Mouse (Mus musculus) B cell, adult (primary cell): ENCODE data around the gene Tmem203. TPM values are rescaled to one million over a fixed set of nuclear protein-coding genes. Genes with fewer than 3 reads are reported as not detected.

Experiments used
- total RNA-seq: library from RNA; stranded (reverse); gene quantifications from 4 replicates; pipeline ENCODE4 v1.2.4, GENCODE M21; 2023; ENCODE audit not compliant: inconsistent age

The Tmem203 gene
- total RNA-seq, result 17.0 to 23.1 TPM (median 22.3 TPM) in 4 replicates

GRCm38 (mm10) chr2:25255284-25255779, at the start of gene Tmem203:
Tmem203 (plus strand) TSS chr2:25255439.

GRCm38 (mm10) chr2:25211121-25211670, 44.0 kb upstream of the Tmem203 start, which contains the start of gene Nelfb:
Nelfb (minus strand) TSS chr2:25211489.

GRCm38 (mm10) chr2:25214444-25214843, 40.8 kb upstream of the Tmem203 start, which contains the start of gene Stpg3:
Stpg3 (minus strand) TSS chr2:25214637.

GRCm38 (mm10) chr2:25218445-25218844, 36.8 kb upstream of the Tmem203 start, which contains the start of gene Fam166a:
Fam166a (plus strand) TSS chr2:25218745.

GRCm38 (mm10) chr2:25224492-25224765, 30.8 kb upstream of the Tmem203 start, which contains the start of gene Tubb4b:
Tubb4b (minus strand) TSS chr2:25224702.

GRCm38 (mm10) chr2:25234050-25234449, 21.2 kb upstream of the Tmem203 start, which contains the start of gene Slc34a3:
Slc34a3 (minus strand) TSS chr2:25234364.

GRCm38 (mm10) chr2:25236614-25237013, 18.6 kb upstream of the Tmem203 start, which contains the start of gene Rnf224:
Rnf224 (minus strand) TSS chr2:25236787.

GRCm38 (mm10) chr2:25242101-25242506, 13.1 kb upstream of the Tmem203 start, which contains the start of the genes Rnf208 and Cysrt1:
Rnf208 (plus strand) TSS chr2:25242255.
Cysrt1 (minus strand) TSS chr2:25242452.

GRCm38 (mm10) chr2:25246183-25247072, 8.8 kb upstream of the Tmem203 start, which contains the start of gene AL732309.1:
AL732309.1 (minus strand) TSS chr2:25246863.

GRCm38 (mm10) chr2:25262291-25262767, 7.1 kb downstream of the Tmem203 start, which contains the start of gene Tprn:
Tprn (plus strand) TSS chr2:25262618.

GRCm38 (mm10) chr2:25271827-25272511, 16.7 kb downstream of the Tmem203 start, which contains the start of the genes Ssna1 and Anapc2:
Ssna1 (minus strand) TSS chr2:25272438.
Anapc2 (plus strand) TSS chr2:25272478.

GRCm38 (mm10) chr2:25287927-25288649, 32.8 kb downstream of the Tmem203 start, which contains the start of gene Tmem210:
Tmem210 (plus strand) TSS chr2:25288145.

GRCm38 (mm10) chr2:25289651-25290050, 34.4 kb downstream of the Tmem203 start, which contains the start of gene Lrrc26:
Lrrc26 (plus strand) TSS chr2:25289915.

Other genes starting within 250 kb of the Tmem203 start
- 39.7 to 51.9 TPM (median 44.9 TPM) in 4 replicates for gene Nsmf, start 201.1 kb upstream of the Tmem203 start, total RNA-seq
- gene Entpd8, start 175.1 kb upstream of the Tmem203 start, total RNA-seq, result not detected in 4 replicates
- not detected in 4 replicates for gene Noxa1, start 160.3 kb upstream of the Tmem203 start, total RNA-seq
- 5.3 to 6.8 TPM (median 6.0 TPM) in 4 replicates for gene Nrarp, start 74.7 kb upstream of the Tmem203 start, total RNA-seq
- 28.8 to 32.8 TPM (median 31.4 TPM) in 4 replicates for gene Tor4a, start 58.6 kb upstream of the Tmem203 start, total RNA-seq
- 71.2 to 97.5 TPM (median 84.8 TPM) in 4 replicates for gene Nelfb, start 44.0 kb upstream of the Tmem203 start, total RNA-seq
- not detected in 4 replicates for gene Stpg3, start 40.8 kb upstream of the Tmem203 start, total RNA-seq
- gene Fam166a, start 36.7 kb upstream of the Tmem203 start, total RNA-seq, result not detected in 4 replicates
- 114 to 127 TPM (median 119 TPM) in 4 replicates for gene Tubb4b, start 30.7 kb upstream of the Tmem203 start, total RNA-seq
- gene Slc34a3, start 21.1 kb upstream of the Tmem203 start, total RNA-seq, result not detected in 4 replicates
- not detected in 4 replicates for gene Rnf224, start 18.7 kb upstream of the Tmem203 start, total RNA-seq
- 0.51 TPM in 1 of 4 replicates, not detected in the others for gene Rnf208, start 13.2 kb upstream of the Tmem203 start, total RNA-seq
- gene Cysrt1, start 13.0 kb upstream of the Tmem203 start, total RNA-seq, result not detected in 4 replicates
- gene AL732309.1, start 8.6 kb upstream of the Tmem203 start, total RNA-seq, result 6.2 to 11.8 TPM (median 9.7 TPM) in 4 replicates
- 11.7 to 16.8 TPM (median 12.7 TPM) in 4 replicates for gene Tprn, start 7.2 kb downstream of the Tmem203 start, total RNA-seq
- 36.2 to 41.2 TPM (median 39.2 TPM) in 4 replicates for gene Ssna1, start 17.0 kb downstream of the Tmem203 start, total RNA-seq
- 99.6 to 125 TPM (median 108 TPM) in 4 replicates for gene Anapc2, start 17.0 kb downstream of the Tmem203 start, total RNA-seq
- not detected in 4 replicates for gene Tmem210, start 32.7 kb downstream of the Tmem203 start, total RNA-seq
- gene Lrrc26, start 34.5 kb downstream of the Tmem203 start, total RNA-seq, result not detected in 4 replicates
- gene Grin1, start 63.7 kb downstream of the Tmem203 start, total RNA-seq, result not detected in 4 replicates
- 38.3 to 49.0 TPM (median 42.3 TPM) in 4 replicates for gene Man1b1, start 76.9 kb downstream of the Tmem203 start, total RNA-seq
- 34.8 to 44.7 TPM (median 42.3 TPM) in 4 replicates for gene Dpp7, start 100.9 kb downstream of the Tmem203 start, total RNA-seq
- 29.6 to 32.3 TPM (median 30.7 TPM) in 4 replicates for gene Uap1l1, start 110.2 kb downstream of the Tmem203 start, total RNA-seq
- gene Sapcd2, start 116.9 kb downstream of the Tmem203 start, total RNA-seq, result 0.94 to 1.4 TPM (median 1.1 TPM) in 4 replicates
- gene Entpd2, start 140.4 kb downstream of the Tmem203 start, total RNA-seq, result not detected in 4 replicates
- gene Npdc1, start 143.9 kb downstream of the Tmem203 start, total RNA-seq, result not detected in 4 replicates
- gene Fut7, start 167.8 kb downstream of the Tmem203 start, total RNA-seq, result 0.24 TPM in 1 of 4 replicates, not detected in the others
- 36.8 to 44.5 TPM (median 42.0 TPM) in 4 replicates for gene Abca2, start 173.3 kb downstream of the Tmem203 start, total RNA-seq
- gene Clic3, start 201.4 kb downstream of the Tmem203 start, total RNA-seq, result 0.80 TPM in 1 of 4 replicates, not detected in the others
- gene Paxx, start 205.7 kb downstream of the Tmem203 start, total RNA-seq, result 111 to 124 TPM (median 114 TPM) in 4 replicates
- not detected in 4 replicates for gene Ptgds, start 214.6 kb downstream of the Tmem203 start, total RNA-seq
- gene Lcn12, start 238.5 kb downstream of the Tmem203 start, total RNA-seq, result not detected in 4 replicates
- gene Fbxw5, start 245.3 kb downstream of the Tmem203 start, total RNA-seq, result 69.9 to 80.2 TPM (median 72.7 TPM) in 4 replicates
- gene C8g, start 246.3 kb downstream of the Tmem203 start, total RNA-seq, result 0.45 to 2.0 TPM (median 0.80 TPM) in 4 replicates